ENCODE assay signal across 13 mouse cellular contexts in genomic region chr12:52126407-52126806, GRCm38 (mm10). TPM values are rescaled to one million over a fixed set of nuclear protein-coding genes. Genes with fewer than 3 reads are reported as not detected.
DNase-seq lines count a peak whose midpoint lies in the region; ATAC-seq and TF ChIP-seq lines count a peak whose summit lies in the region.
"Had no signal": no experiment of that assay in that cellular context is flagged by ENCODE, and none has a peak within 500 bp of the region (broad histone marks: within the 10 kb centered on the region; RNA-seq: fewer than 3 reads in every experiment).

No protein-coding gene starts in this region.

- no peak overlapping the region for H3K27ac ChIP-seq in lung, embryonic 14.5 days (ENCODE audit: low read depth)
- H3K27ac ChIP-seq in limb, embryonic 13.5 days: 0 out of 2 replicates have a peak overlapping the region, but pooled peaks have one; percentile 23
- no peak overlapping the region for H3K27ac ChIP-seq in forebrain, embryonic 13.5 days

- H3K4me1 ChIP-seq in lung, embryonic 14.5 days (ENCODE audit: insufficient read depth): no peaks in the 10 kb centered on the region
- H3K4me1 ChIP-seq in limb, embryonic 13.5 days: peaks cover 12% of the 10 kb centered on the region
- H3K4me1 ChIP-seq in forebrain, embryonic 13.5 days: peaks cover 3% of the 10 kb centered on the region

- 29% methylated on average over 3 of the region's 3 CpGs for WGBS in lung, embryonic 14.5 days
- 24% methylated on average over 3 of the region's 3 CpGs for WGBS in limb, embryonic 13.5 days
- WGBS in forebrain, embryonic 13.5 days: 93% methylated on average over 3 of the region's 3 CpGs

- no peak overlapping the region for H3K9ac ChIP-seq in lung, embryonic 14.5 days
- no peak overlapping the region for H3K9ac ChIP-seq in limb, embryonic 13.5 days
- no peak overlapping the region for H3K9ac ChIP-seq in forebrain, embryonic 13.5 days

- no peaks in the 10 kb centered on the region for H3K9me3 ChIP-seq in lung, embryonic 14.5 days (ENCODE audit: low read depth, low read length)
- no peaks in the 10 kb centered on the region for H3K9me3 ChIP-seq in limb, embryonic 13.5 days
- no peaks in the 10 kb centered on the region for H3K9me3 ChIP-seq in forebrain, embryonic 13.5 days (replicated peaks)

- no peak for DNase-seq in frontal cortex, postnatal 14 days (ENCODE audit: low spot score in 2 of 2)
- DNase-seq in lung, embryonic 14.5 days: peak; percentile 83
- DNase-seq in lung, postnatal 25 days (ENCODE audit: low spot score): no peak
- peak; percentile 32 to 35 for DNase-seq in adrenal gland, postnatal 36 days
- DNase-seq: cerebellum, postnatal 25 days; layer of hippocampus, postnatal 36 days; liver; thymus, postnatal 14 days had no signal

- TF ChIP-seq CTCF in lung, embryonic 14.5 days (IDR thresholded peaks at IDR 0.05; ENCODE audit: low read depth): no peak

- no peaks in the 10 kb centered on the region for H3K36me3 ChIP-seq in lung, embryonic 14.5 days (ENCODE audit: insufficient read depth)
- no peaks in the 10 kb centered on the region for H3K36me3 ChIP-seq in limb, embryonic 13.5 days
- no peaks in the 10 kb centered on the region for H3K36me3 ChIP-seq in forebrain, embryonic 13.5 days (ENCODE audit: poor library complexity, severe bottlenecking)

- ATAC-seq in frontal cortex, adult (ENCODE audit: low TSS enrichment): peak; percentile 84
- ATAC-seq in lung, embryonic 14.5 days (ENCODE audit: insufficient read depth): peak; percentile 94
- no peak for ATAC-seq in limb, embryonic 13.5 days (ENCODE audit: low FRiP score, low read depth)
- no peak for ATAC-seq in monocyte, adult 5-6 weeks (replicated peaks; ENCODE audit: insufficient number of reproducible peaks, low FRiP score, low TSS enrichment, poor library complexity, severe bottlenecking)
- ATAC-seq in forebrain, embryonic 13.5 days: no peak
- ATAC-seq: hindbrain, embryonic 16.5 days had no signal

- no peaks in the 10 kb centered on the region for H3K27me3 ChIP-seq in lung, embryonic 14.5 days (ENCODE audit: insufficient read depth, low read length)
- no peaks in the 10 kb centered on the region for H3K27me3 ChIP-seq in limb, embryonic 13.5 days
- H3K27me3 ChIP-seq in forebrain, embryonic 13.5 days: no peaks in the 10 kb centered on the region

- H3K4me3 ChIP-seq in lung, embryonic 14.5 days (ENCODE audit: low read depth, low read length): no peak overlapping the region
- no peak overlapping the region for H3K4me3 ChIP-seq in limb, embryonic 13.5 days
- no peak overlapping the region for H3K4me3 ChIP-seq in forebrain, embryonic 13.5 days

- H3K4me2 ChIP-seq in lung, embryonic 14.5 days: no peak overlapping the region
- no peak overlapping the region for H3K4me2 ChIP-seq in limb, embryonic 13.5 days (replicated peaks)
- H3K4me2 ChIP-seq in forebrain, embryonic 13.5 days: no peak overlapping the region

RNA-seq across cellular contexts. Expression of gene Nubpl, which starts 28.9 kb away (rescaled TPM):
- 13.9 and 16.3 TPM in 2 replicates for polyA plus RNA-seq in lung, embryonic 14.5 days (2014; fragmentation: Nextera tagmentation; extraction: Ambion mirVana)
- total RNA-seq in adrenal gland, postnatal 36 days (2021): 10 to 100 TPM; 10.1 to 13.3 TPM
- polyA plus RNA-seq in limb, embryonic 13.5 days (2015; fragmentation: Nextera tagmentation; extraction: Ambion mirVana): 13.8 and 15.6 TPM in 2 replicates
- 0.85 to 4.8 TPM (median 0.95 TPM) in 3 replicates for total RNA-seq in monocyte, adult 5-6 weeks (2017)
- 13.3 and 13.8 TPM in 2 replicates for polyA plus RNA-seq in forebrain, embryonic 13.5 days (2015; fragmentation: Nextera tagmentation; extraction: Ambion mirVana)

Comparison
In these comparisons a context has a peak if more than half of its experiments do, and no peak if none do; other contexts are left out.
1. DNase-seq: peak in lung, embryonic 14.5 days (single experiment) and adrenal gland, postnatal 36 days (2 of 2); none in frontal cortex, postnatal 14 days (0 of 2) and lung, postnatal 25 days (single experiment).
2. ATAC-seq: peak in frontal cortex, adult (single experiment) and lung, embryonic 14.5 days (single experiment); none in limb, embryonic 13.5 days (single experiment), monocyte, adult 5-6 weeks (single experiment) and forebrain, embryonic 13.5 days (single experiment).